Mouse (Mus musculus) urinary bladder, adult 2 months (tissue): Measurements from ENCODE around the gene Pigv. TPM values are rescaled to one million over a fixed set of nuclear protein-coding genes. Genes with fewer than 3 reads are reported as not detected.

Experiments used
- DNase-seq: peaks from one replicate; pipeline ENCODE4 v3.0.0; 2022; ENCODE audit warnings: low spot score
- polyA plus RNA-seq: library from polyadenylated mRNA; depleted of rRNA; stranded (reverse); fragments of >200 nt; gene quantifications from 2 replicates; pipeline ENCODE4 v1.2.3, GENCODE M21; 2012; rRNA removed

The Pigv gene
- polyA plus RNA-seq, result 17.1 and 19.4 TPM in 2 replicates

DNA sequence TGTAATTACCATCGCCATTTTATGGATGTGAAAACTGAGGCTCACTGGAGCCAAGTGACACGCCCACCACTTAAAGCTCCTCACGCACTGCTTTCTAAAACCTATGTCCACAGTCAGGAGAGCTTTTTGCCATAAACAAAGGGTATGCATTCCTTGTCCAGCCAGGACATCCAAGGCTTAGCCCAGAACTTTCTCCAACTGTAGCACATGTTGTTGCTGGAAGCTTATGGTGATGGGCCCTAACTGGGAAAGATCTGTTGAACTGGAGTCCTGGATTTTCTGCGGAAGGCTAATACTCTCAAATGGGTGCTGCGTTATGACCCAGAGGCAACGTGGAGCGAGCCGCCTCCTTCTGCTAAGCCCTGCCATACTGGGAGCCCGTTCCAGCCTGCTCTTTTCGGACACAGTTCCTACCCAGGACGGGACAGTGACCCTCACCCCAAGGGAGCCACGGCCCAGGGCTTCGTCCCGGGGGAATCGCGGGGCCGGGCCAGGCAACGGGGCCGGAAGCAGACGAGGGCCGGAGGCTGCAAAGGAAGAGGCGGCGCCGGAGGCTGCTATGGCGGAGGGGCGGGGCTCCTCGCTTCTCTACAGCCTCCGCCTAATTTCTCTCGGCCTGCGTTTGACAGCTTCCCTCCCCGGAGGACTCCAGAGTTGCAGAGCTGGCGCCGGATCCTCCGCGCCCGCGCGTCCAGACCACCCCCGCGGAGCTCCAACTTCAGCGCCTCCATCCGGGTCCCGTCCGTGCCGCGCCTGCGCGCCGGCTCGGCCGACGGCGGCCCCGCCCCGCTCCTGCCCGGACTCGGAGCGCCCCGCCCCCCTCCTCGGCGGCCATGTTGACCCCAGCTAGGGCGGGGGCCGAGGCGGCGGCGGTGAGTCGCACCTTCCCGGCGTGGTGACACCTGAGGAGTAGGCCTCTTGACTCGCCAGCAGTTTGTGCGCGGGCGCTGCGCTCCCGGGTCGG is at the start of gene Pigv:
Gene Pigv, minus strand, starts transcription at position 767 of the 964 bp plus-strand sequence.
- peak; percentile 99 for DNase-seq

- DNase-seq, result no peak
These were observed 47.3 kb upstream of the Pigv start for GRCm38 (mm10) chr4:133719791-133720190.

GRCm38 (mm10) chr4:133712755-133713154 is 40.3 kb upstream of the Pigv start:
- DNase-seq, result no peak

DNA sequence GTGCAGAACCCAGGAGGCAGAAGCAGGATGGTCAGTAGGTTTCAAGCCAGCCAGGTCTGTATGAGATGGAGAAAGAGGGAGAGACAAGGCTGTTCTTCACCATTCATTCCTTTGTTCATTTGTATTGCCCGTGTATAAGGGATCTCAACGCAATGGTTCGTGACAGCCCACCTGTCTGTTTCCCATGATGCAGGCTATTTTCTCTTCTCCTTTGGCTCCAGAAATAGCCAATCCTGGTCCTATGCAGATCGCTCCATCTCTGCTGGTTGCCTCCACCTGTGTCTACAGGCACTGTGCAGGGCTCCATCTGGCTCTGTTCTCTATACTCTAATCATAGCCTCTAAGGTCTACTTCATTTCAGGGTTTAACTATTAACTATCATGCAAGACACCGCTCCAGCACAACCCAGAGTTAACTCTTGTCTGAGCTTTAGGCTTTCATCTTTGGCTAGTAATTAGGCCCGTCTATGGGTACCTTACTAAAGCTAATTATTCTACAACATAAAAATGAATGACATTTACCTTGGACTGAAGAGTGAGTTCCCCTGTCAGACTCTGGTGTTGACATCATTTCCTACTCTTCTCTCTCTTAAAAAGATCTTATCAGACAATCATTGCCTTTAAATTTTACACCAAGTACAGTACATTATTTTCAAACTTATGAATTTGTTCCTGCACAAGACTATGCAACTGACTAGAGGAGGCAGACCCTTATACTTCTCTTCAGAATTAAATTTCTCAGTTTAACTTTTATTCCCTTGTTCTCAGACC is 39.0 kb upstream of the Pigv start:
- DNase-seq, result no peak

DNA sequence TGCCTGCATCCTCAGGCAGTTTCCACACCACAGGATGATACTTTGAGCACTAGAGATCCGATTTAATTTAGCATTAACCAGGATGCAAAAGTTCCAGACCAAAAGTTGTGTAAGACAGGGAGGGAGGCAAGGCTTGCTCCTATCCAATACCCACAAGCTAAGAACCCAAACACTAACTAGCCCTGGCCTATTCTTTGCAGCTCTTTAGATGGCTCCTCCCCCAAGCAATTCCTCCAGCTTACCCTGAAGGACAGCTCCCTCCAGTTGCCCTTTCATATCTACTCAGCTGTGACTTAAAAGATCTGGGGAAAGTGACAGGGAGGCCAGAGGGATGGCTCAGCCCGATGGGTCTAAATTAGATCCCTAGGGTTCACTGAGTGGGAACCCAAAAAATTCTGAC is 36.9 kb upstream of the Pigv start:
- DNase-seq, result no peak

DNA sequence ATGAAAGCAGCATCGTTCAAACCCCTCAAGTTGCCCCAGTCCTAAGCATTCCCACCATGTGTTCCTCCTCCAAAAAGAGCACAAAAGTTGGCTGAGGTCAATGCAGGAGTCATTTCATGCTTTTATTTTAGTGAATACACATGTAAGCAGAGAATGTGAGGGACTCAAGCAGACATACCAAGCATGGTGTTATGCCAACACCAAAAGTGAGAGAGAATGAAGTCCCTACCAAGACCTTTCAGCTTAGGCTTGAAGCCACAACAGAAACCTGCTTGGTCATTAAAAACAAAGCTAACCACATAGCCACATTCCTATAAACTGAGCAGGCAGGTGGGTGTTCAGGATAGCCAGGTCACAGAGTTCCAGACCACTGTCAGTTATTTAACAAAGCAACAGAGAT is 35.0 kb upstream of the Pigv start:
- no peak for DNase-seq

DNA sequence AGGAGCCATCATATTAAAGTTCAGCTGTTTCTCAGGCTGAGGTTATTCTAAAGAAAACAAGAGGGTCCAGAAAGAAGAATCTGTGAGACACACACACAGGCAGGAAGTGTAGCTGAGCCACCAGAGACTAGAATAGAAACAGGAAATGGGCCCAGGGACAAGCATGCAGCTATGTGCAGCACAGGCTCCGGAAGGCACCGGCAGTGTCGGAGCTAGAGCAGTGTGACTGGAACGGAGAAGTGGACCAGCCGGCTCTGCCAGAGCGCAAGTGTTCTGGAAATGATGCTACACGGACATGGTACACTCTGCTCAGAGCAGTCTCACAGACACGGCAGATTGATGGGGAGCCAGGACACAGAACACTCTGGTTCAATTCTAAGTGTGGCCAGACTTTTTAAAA is 34.5 kb upstream of the Pigv start:
- DNase-seq, result no peak

- no peak for DNase-seq
These were observed 32.6 kb upstream of the Pigv start for GRCm38 (mm10) chr4:133705062-133705461.

- no peak for DNase-seq
These were observed 28.5 kb upstream of the Pigv start for GRCm38 (mm10) chr4:133700905-133701368.

- no peak for DNase-seq
These were observed 22.9 kb upstream of the Pigv start for GRCm38 (mm10) chr4:133695363-133695762.

GRCm38 (mm10) chr4:133690252-133690651 is 17.8 kb upstream of the Pigv start:
- DNase-seq, result no peak

DNA sequence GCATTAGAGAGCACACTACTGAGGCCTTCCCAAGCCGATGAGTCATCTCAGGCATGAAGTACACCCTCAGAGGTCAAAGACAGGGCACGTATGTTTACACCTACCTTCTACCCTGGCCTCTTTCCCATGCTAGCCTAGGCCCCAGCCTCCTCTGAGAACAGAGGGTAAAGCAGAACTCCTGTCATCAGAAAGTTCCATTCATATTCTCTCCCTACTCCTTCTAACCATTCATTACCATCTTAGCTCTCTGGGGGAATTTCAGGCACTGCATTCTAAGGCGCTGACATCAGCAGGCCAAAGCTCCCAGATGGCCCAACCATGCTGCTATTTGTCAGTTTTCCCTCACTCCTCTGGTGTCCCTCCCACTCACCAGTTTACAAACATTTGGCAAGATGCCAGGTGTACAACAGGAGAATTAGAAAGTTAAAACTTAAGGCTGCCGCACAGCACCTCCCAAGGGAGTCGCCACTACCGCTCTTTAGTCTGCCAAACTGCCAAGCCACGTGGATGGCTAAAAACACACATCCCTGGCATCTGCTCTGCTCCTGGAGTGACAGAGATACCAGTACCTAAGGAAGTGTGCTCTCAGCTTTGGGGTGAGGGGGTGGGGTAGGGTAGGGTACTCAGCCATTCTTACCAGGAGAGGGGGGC is 16.1 kb upstream of the Pigv start:
- DNase-seq, result no peak

- no peak for DNase-seq
These were observed 14.7 kb upstream of the Pigv start for GRCm38 (mm10) chr4:133687126-133687525.

DNA sequence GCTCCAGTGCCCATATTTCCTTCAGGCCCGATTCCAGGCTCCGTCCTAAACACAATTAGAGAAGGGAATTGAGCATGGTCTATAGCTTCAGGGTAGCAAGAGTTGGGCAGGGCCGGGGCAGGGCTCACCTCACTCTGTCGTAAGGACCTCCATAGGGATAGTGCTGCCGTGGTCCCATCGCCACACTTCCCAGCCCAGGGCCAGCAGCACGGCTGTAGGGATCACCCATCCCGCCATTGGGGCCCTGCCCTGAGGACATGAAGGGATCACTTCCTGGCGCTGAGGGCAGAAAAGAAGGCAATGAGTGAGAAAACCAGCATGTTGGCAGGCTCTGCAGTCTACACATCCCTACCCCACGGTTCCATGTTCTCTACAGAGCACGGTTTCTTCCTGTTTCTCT is 14.1 kb upstream of the Pigv start:
- DNase-seq, result no peak

- no peak for DNase-seq
These were observed 7.8 kb upstream of the Pigv start for GRCm38 (mm10) chr4:133680206-133680786.

- no peak for DNase-seq
These were observed 7.2 kb upstream of the Pigv start for GRCm38 (mm10) chr4:133679629-133680028.

GRCm38 (mm10) chr4:133677266-133677665 is 4.8 kb upstream of the Pigv start:
- no peak for DNase-seq

GRCm38 (mm10) chr4:133676189-133676588 is 3.7 kb upstream of the Pigv start:
- no peak for DNase-seq

- no peak for DNase-seq
These were observed 3.2 kb upstream of the Pigv start for GRCm38 (mm10) chr4:133675594-133676016.

DNA sequence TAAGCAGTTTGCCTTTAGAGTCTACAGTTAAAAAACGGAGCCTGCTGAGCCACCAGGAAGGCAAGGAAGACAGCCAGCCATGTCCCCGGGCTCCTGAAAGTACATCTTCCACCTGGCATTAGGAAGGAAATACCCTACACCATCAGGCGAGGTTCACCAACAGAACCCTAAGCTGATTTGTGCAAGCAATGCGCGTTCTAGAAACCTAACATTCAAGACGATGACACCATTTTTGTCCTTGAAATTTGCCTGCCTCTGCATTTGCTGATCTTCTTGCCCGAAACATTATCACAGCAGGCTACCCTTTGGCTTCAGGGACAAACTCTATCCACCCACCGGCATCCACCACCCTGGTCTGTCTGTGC is 1.9 kb upstream of the Pigv start:
- DNase-seq, result no peak

DNA sequence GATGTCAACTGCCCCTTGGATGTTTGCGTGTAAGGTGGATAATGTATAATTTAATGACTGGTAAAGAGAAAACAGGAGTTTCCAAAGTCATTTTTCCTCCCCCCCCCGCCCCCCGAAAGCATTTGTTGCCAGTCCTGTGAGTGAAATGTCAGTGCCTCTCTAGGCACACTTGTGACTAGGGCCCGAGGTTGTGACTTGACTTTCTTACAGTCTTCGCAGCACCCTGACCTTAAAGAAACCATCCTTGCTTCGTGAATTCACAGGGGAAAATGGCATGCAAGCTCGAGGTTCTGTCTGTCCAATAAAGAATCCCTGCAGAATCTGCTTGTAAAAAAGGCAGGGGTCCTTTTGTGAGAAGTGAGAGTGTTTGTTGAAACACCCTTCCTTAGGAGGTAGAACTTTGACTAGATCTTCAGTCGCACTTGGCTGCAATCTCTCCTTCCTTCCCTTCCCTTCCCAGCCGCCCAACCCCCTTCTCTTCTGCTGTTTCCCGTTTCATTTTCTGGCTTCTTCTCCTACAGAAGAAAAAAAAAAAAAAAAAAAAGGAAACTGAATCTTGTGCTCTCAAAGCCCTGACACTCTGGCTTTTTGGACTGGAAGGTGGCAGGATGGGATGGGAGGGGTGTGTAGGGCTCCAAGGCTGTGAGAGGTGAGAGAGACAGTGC is 1.4 kb upstream of the Pigv start:
- DNase-seq, result no peak
